Mouse (Mus musculus) forebrain, embryonic 12.5 days (tissue): ENCODE measurements around the gene Rcc1l. TPM values are rescaled to one million over a fixed set of nuclear protein-coding genes. Genes with fewer than 3 reads are reported as not detected.

Source experiments
- ATAC-seq: fragments of 200-750 bp; cut with Nextera tagmentation; 2 replicates; pipeline ENCODE4 v1.8.0; 2017; ENCODE audit warnings: moderate TSS enrichment; ENCODE audit not compliant: low FRiP score
- H3K27ac ChIP-seq: fragments of 300-500 bp; sonication (generic); 2 replicates; pipeline ENCODE4 v1.5.1; 2016; ENCODE audit warnings: mild to moderate bottlenecking
- H3K27me3 ChIP-seq: fragments of 300-500 bp; sonication (generic); 2 replicates; pipeline ENCODE4 v1.6.1; 2016; ENCODE audit warnings: mild to moderate bottlenecking
- H3K36me3 ChIP-seq: fragments of 300-500 bp; sonication (generic); replicated peaks from 2 replicates; pipeline ENCODE4 v1.6.1; 2016; ENCODE audit warnings: mild to moderate bottlenecking
- H3K4me1 ChIP-seq: fragments of 300-500 bp; sonication (generic); 2 replicates; pipeline ENCODE4 v1.6.1; 2016
- H3K4me2 ChIP-seq: fragments of 300-500 bp; sonication (generic); 2 replicates; pipeline ENCODE4 v1.6.1; 2016; ENCODE audit warnings: mild to moderate bottlenecking, moderate library complexity
- H3K4me3 ChIP-seq: fragments of 300-500 bp; sonication (generic); replicated peaks from 2 replicates; pipeline ENCODE4 v1.5.1; 2016; ENCODE audit warnings: mild to moderate bottlenecking
- H3K9ac ChIP-seq: fragments of 300-500 bp; sonication (generic); 2 replicates; pipeline ENCODE4 v1.6.1; 2016; ENCODE audit warnings: mild to moderate bottlenecking
- H3K9me3 ChIP-seq: fragments of 300-500 bp; sonication (generic); 2 replicates; pipeline ENCODE4 v1.6.1; 2016
- WGBS: fragments of 180-500 bp; shearing (Covaris S2); methylation state at CpG from one replicate; pipeline ENCODE4 v1.1.7; 2016; 5-methylcytosine and 5-hydroxymethylcytosine counted together
- polyA plus RNA-seq: library from polyadenylated mRNA; unstranded; fragments of >200 nt; fragmentation: Nextera tagmentation; extraction: Ambion mirVana; gene quantifications from 2 replicates; pipeline ENCODE4 v1.2.1, GENCODE M21; 2016

Gene Rcc1l
- polyA plus RNA-seq, result 29.4 TPM in 2 replicates

- H3K4me3 ChIP-seq, result peak within 1 kb of the TSS; percentile 97
- peaks cover 16% of the 10 kb centered on the region for H3K4me1 ChIP-seq
- peak within 1 kb of the TSS; percentile 69 for H3K9ac ChIP-seq
- H3K36me3 ChIP-seq, result peaks cover 4% of the 10 kb centered on the region; the same call in 1 of the 2 replicates
- ATAC-seq, result peak; percentile 91
- WGBS, result under 1% methylated on average over 72 of the region's 72 CpGs
- H3K4me2 ChIP-seq, result peak within 1 kb of the TSS; percentile 92
- H3K9me3 ChIP-seq, result no peaks in the 10 kb centered on the region
- H3K27me3 ChIP-seq, result no peaks in the 10 kb centered on the region
- peak within 1 kb of the TSS; percentile 78 for H3K27ac ChIP-seq
Measured at GRCm38 (mm10) chr5:134176169-134176881, at the start of gene Rcc1l. Rcc1l (minus strand) TSS chr5:134176774.

GRCm38 (mm10) chr5:134225110-134225901 lies 48.7 kb upstream of the Rcc1l start:
- H3K9me3 ChIP-seq, result no peaks in the 10 kb centered on the region
- H3K4me1 ChIP-seq, result peaks cover 11% of the 10 kb centered on the region
- no peak overlapping the region for H3K4me3 ChIP-seq
- no peak overlapping the region for H3K4me2 ChIP-seq
- no peak overlapping the region for H3K27ac ChIP-seq
- H3K9ac ChIP-seq, result no peak overlapping the region
- no peaks in the 10 kb centered on the region for H3K36me3 ChIP-seq
- H3K27me3 ChIP-seq, result peaks cover 25% of the 10 kb centered on the region
- WGBS, result 86% methylated on average over 30 of the region's 30 CpGs
- no peak for ATAC-seq

GRCm38 (mm10) chr5:134221708-134222150 lies 45.2 kb upstream of the Rcc1l start:
- Histone ChIP-seq H3K9me3 (no peaks in the 10 kb centered on the region), H3K36me3 (peaks cover 11% of the 10 kb centered on the region), H3K27me3 (peaks cover 25% of the 10 kb centered on the region), H3K4me2 (peak overlapping the region; percentile 62), H3K9ac (peak overlapping the region; percentile 59), H3K4me1 (peaks cover 11% of the 10 kb centered on the region), H3K4me3 (peak overlapping the region; percentile 32), H3K27ac (no peak overlapping the region)
- 2% methylated on average over 36 of the region's 36 CpGs for WGBS
- ATAC-seq, result no peak

- ATAC-seq, result no peak
- H3K36me3 ChIP-seq, result peaks cover 15% of the 10 kb centered on the region
- peaks cover 25% of the 10 kb centered on the region for H3K27me3 ChIP-seq
- 44% methylated on average over 4 of the region's 4 CpGs for WGBS
- peak overlapping the region; percentile 62 for H3K4me2 ChIP-seq
- H3K9ac ChIP-seq, result no peak overlapping the region
- H3K27ac ChIP-seq, result no peak overlapping the region
- peak overlapping the region; percentile 32; the same call in 1 of the 2 replicates for H3K4me3 ChIP-seq
- H3K9me3 ChIP-seq, result no peaks in the 10 kb centered on the region
- peaks cover 11% of the 10 kb centered on the region for H3K4me1 ChIP-seq
Measured at GRCm38 (mm10) chr5:134221278-134221677, 44.7 kb upstream of the Rcc1l start.

GRCm38 (mm10) chr5:134217900-134218299 lies 41.3 kb upstream of the Rcc1l start:
- H3K36me3 ChIP-seq, result peaks cover 20% of the 10 kb centered on the region
- peaks cover 21% of the 10 kb centered on the region for H3K27me3 ChIP-seq
- no peak overlapping the region for H3K4me3 ChIP-seq
- H3K4me2 ChIP-seq, result no peak overlapping the region
- H3K27ac ChIP-seq, result no peak overlapping the region
- H3K9ac ChIP-seq, result no peak overlapping the region
- WGBS, result 94% methylated on average over 7 of the region's 7 CpGs
- no peaks in the 10 kb centered on the region for H3K9me3 ChIP-seq
- ATAC-seq, result no peak
- peaks cover 11% of the 10 kb centered on the region for H3K4me1 ChIP-seq

GRCm38 (mm10) chr5:134214021-134214806 lies 37.6 kb upstream of the Rcc1l start:
- H3K4me1 ChIP-seq, result no peaks in the 10 kb centered on the region
- no peaks in the 10 kb centered on the region for H3K9me3 ChIP-seq
- no peak overlapping the region for H3K9ac ChIP-seq
- WGBS, result 84% methylated on average over 12 of the region's 12 CpGs
- H3K27me3 ChIP-seq, result no peaks in the 10 kb centered on the region
- no peak overlapping the region for H3K4me2 ChIP-seq
- no peak overlapping the region for H3K27ac ChIP-seq
- peaks cover 21% of the 10 kb centered on the region for H3K36me3 ChIP-seq
- no peak for ATAC-seq
- H3K4me3 ChIP-seq, result no peak overlapping the region

- H3K9ac ChIP-seq, result no peak overlapping the region
- H3K4me1 ChIP-seq, result no peaks in the 10 kb centered on the region
- WGBS, result 77% methylated on average over 11 of the region's 11 CpGs
- H3K4me2 ChIP-seq, result no peak overlapping the region
- 0 out of 2 replicates have a peak, but pooled peaks cover 3% of the 10 kb centered on the region for H3K9me3 ChIP-seq
- ATAC-seq, result no peak
- H3K4me3 ChIP-seq, result no peak overlapping the region
- peaks cover 6% of the 10 kb centered on the region; the same call in 1 of the 2 replicates for H3K36me3 ChIP-seq
- H3K27me3 ChIP-seq, result no peaks in the 10 kb centered on the region
- H3K27ac ChIP-seq, result no peak overlapping the region
Measured at GRCm38 (mm10) chr5:134209931-134210554, 33.5 kb upstream of the Rcc1l start.

GRCm38 (mm10) chr5:134206721-134207120 lies 30.1 kb upstream of the Rcc1l start:
- Histone ChIP-seq H3K4me1 (no peaks in the 10 kb centered on the region), H3K4me2 (no peak overlapping the region), H3K36me3 (peaks cover 23% of the 10 kb centered on the region), H3K4me3 (no peak overlapping the region), H3K9ac (no peak overlapping the region), H3K27ac (no peak overlapping the region), H3K9me3 (0 out of 2 replicates have a peak, but pooled peaks cover 3% of the 10 kb centered on the region), H3K27me3 (no peaks in the 10 kb centered on the region)
- ATAC-seq, result no peak
- WGBS, result 86% methylated on average over 10 of the region's 10 CpGs

- H3K9ac ChIP-seq, result no peak overlapping the region
- no peaks in the 10 kb centered on the region for H3K9me3 ChIP-seq
- WGBS, result 88% methylated on average over 8 of the region's 8 CpGs
- ATAC-seq, result no peak
- no peaks in the 10 kb centered on the region for H3K4me1 ChIP-seq
- no peak overlapping the region for H3K4me2 ChIP-seq
- H3K36me3 ChIP-seq, result peaks cover 36% of the 10 kb centered on the region
- H3K27ac ChIP-seq, result no peak overlapping the region
- H3K4me3 ChIP-seq, result no peak overlapping the region
- no peaks in the 10 kb centered on the region for H3K27me3 ChIP-seq
Measured at GRCm38 (mm10) chr5:134193664-134194063, 17.1 kb upstream of the Rcc1l start.

GRCm38 (mm10) chr5:134188571-134188970 lies 12.0 kb upstream of the Rcc1l start:
- 90% methylated on average over 7 of the region's 7 CpGs for WGBS
- peaks cover 4% of the 10 kb centered on the region for H3K36me3 ChIP-seq
- H3K4me3 ChIP-seq, result no peak overlapping the region
- peaks cover 1% of the 10 kb centered on the region for H3K4me1 ChIP-seq
- no peaks in the 10 kb centered on the region for H3K27me3 ChIP-seq
- H3K27ac ChIP-seq, result no peak overlapping the region
- no peaks in the 10 kb centered on the region for H3K9me3 ChIP-seq
- no peak for ATAC-seq
- no peak overlapping the region for H3K4me2 ChIP-seq
- H3K9ac ChIP-seq, result no peak overlapping the region

GRCm38 (mm10) chr5:134186961-134187731 lies 10.6 kb upstream of the Rcc1l start:
- H3K27ac ChIP-seq, result no peak overlapping the region
- peaks cover 15% of the 10 kb centered on the region for H3K4me1 ChIP-seq
- no peaks in the 10 kb centered on the region for H3K36me3 ChIP-seq
- 77% methylated on average over 4 of the region's 4 CpGs for WGBS
- ATAC-seq, result no peak
- H3K4me2 ChIP-seq, result no peak overlapping the region
- no peak overlapping the region for H3K9ac ChIP-seq
- H3K9me3 ChIP-seq, result no peaks in the 10 kb centered on the region
- H3K27me3 ChIP-seq, result no peaks in the 10 kb centered on the region
- H3K4me3 ChIP-seq, result no peak overlapping the region
